Mouse (Mus musculus) limb, embryonic 14.5 days (tissue): Measurements from ENCODE around the gene Mthfd1l. TPM values are rescaled to one million over a fixed set of nuclear protein-coding genes. Genes with fewer than 3 reads are reported as not detected.

Experiments
- ATAC-seq: fragments of 200-750 bp; cut with Nextera tagmentation; 2 replicates; pipeline ENCODE4 v1.8.0; 2017; ENCODE audit warnings: low read depth, moderate number of reproducible peaks, moderate TSS enrichment; ENCODE audit not compliant: low FRiP score
- DNase-seq: peaks from one replicate; pipeline ENCODE4 v3.0.0-alpha.2; 2015; ENCODE audit warnings: low spot score
- H3K27ac ChIP-seq: fragments of 300-500 bp; sonication (generic); replicated peaks from 2 replicates; pipeline ENCODE4 v1.5.1; 2014; ENCODE audit warnings: low read depth, mild to moderate bottlenecking, low read length, moderate library complexity, mixed read lengths
- H3K27me3 ChIP-seq: fragments of 300-500 bp; sonication (generic); 2 replicates; pipeline ENCODE4 v1.6.1; 2014; ENCODE audit warnings: low read length, mixed read lengths; ENCODE audit not compliant: control insufficient read depth, insufficient read depth
- H3K36me3 ChIP-seq: fragments of 300-500 bp; sonication (generic); 2 replicates; pipeline ENCODE4 v1.6.1; 2014; ENCODE audit warnings: mild to moderate bottlenecking, low read length, moderate library complexity, mixed read lengths; ENCODE audit not compliant: control insufficient read depth, insufficient read depth
- H3K4me1 ChIP-seq: fragments of 300-500 bp; sonication (generic); 2 replicates; pipeline ENCODE4 v1.6.1; 2014; ENCODE audit warnings: antibody characterized with exemption, low read length, mixed read lengths; ENCODE audit not compliant: control insufficient read depth, insufficient read depth
- H3K4me2 ChIP-seq: fragments of 300-500 bp; sonication (generic); replicated peaks from 2 replicates; pipeline ENCODE4 v1.6.1; 2014; ENCODE audit warnings: low read depth, mild to moderate bottlenecking, low read length, moderate library complexity; ENCODE audit not compliant: severe bottlenecking
- H3K4me3 ChIP-seq: fragments of 300-500 bp; sonication (generic); replicated peaks from 2 replicates; pipeline ENCODE4 v1.5.1; 2014; ENCODE audit warnings: low read length
- H3K9ac ChIP-seq: fragments of 300-500 bp; sonication (generic); 2 replicates; pipeline ENCODE4 v1.6.1; 2014; ENCODE audit warnings: mild to moderate bottlenecking, low read depth, low read length, moderate library complexity; ENCODE audit not compliant: severe bottlenecking
- H3K9me3 ChIP-seq: fragments of 300-500 bp; sonication (generic); 2 replicates; pipeline ENCODE4 v1.6.1; 2016; ENCODE audit warnings: low read length; ENCODE audit not compliant: control insufficient read depth
- POLR2A ChIP-seq: fragments of 200-500 bp; IDR thresholded peaks from 2 replicates; pipeline ENCODE4 v1.8.0; 2012; ENCODE audit warnings: inconsistent platforms, mild to moderate bottlenecking, moderate library complexity, borderline replicate concordance; ENCODE audit not compliant: insufficient read depth, insufficient read length; ENCODE audit errors: extremely low read depth
- WGBS: fragments of 180-500 bp; shearing (Covaris S2); extraction: QIAGEN DNeasy Blood & Tissue Kit; methylation state at CpG from one replicate; pipeline ENCODE4 v1.1.7; 2014; 5-methylcytosine and 5-hydroxymethylcytosine counted together
- polyA plus RNA-seq, 2 experiments: library from polyadenylated mRNA; depleted of rRNA in 1 of 2; stranded (reverse) in 1 of 2; unstranded in 1 of 2; fragments of >200 nt; fragmentation: Nextera tagmentation in 1 of 2; extraction: Ambion mirVana in 1 of 2; gene quantifications; 2 replicates each; pipeline versions ENCODE4 v1.2.1 to v1.2.3; 2012 to 2014

Mthfd1l gene
- polyA plus RNA-seq, 2 experiments = 10.2 to 10.4 TPM

DNA sequence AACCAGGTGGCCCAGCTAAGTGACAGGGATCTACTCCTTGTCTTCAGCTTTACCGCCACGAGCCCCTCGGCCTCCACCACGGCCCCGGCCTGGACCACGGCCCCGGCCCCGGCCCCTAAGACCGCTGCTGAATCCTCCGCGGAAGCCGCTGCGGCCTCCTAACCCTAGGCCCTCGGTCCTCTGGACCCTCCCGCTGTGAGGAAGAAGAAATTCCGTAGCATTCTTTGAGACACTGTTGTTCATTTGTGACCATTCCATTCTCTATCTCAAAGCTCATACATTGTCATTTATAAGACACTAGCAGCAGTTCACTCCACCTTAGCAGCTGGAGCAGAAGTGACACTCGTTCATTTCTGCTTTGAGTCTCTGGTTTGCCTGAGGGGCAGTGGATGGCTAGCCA is 26.0 kb upstream of the Mthfd1l start:
- DNase-seq (no peak), ATAC-seq (no peak)
- H3K4me3 ChIP-seq = no peak overlapping the region
- H3K4me1 ChIP-seq = no peaks in the 10 kb centered on the region
- H3K4me2 ChIP-seq = no peak overlapping the region
- H3K36me3 ChIP-seq = peaks cover 18% of the 10 kb centered on the region
- H3K27ac ChIP-seq = no peak overlapping the region
- no peaks in the 10 kb centered on the region for H3K27me3 ChIP-seq
- 88% methylated on average over 17 of the region's 17 CpGs for WGBS
- H3K9me3 ChIP-seq = no peaks in the 10 kb centered on the region
- no peak for TF ChIP-seq POLR2A
- H3K9ac ChIP-seq = no peak overlapping the region

DNA sequence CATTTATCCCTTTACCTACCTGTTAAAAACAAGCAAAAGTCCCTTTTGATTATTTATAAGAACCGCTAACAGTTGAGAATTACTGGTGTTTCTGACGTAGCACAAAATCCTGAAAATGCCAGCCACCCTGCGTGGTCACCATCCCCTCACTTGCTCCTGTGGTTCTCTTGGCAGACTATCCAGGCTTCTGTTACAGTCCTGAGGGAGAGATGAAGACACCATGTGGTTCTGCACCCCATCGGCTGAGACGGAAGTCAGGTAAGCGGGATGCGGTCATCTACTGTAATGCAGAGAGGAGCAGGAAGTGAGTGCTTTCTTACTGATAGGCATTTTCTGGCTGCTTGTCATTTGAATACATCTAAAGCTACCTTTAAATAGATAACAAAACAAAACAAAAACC is 25.6 kb upstream of the Mthfd1l start:
- Histone ChIP-seq H3K4me1 (no peaks in the 10 kb centered on the region), H3K27ac (no peak overlapping the region), H3K9me3 (no peaks in the 10 kb centered on the region), H3K4me2 (no peak overlapping the region), H3K36me3 (peaks cover 20% of the 10 kb centered on the region), H3K27me3 (no peaks in the 10 kb centered on the region), H3K4me3 (no peak overlapping the region), H3K9ac (no peak overlapping the region)
- TF ChIP-seq POLR2A = no peak
- ATAC-seq = no peak
- WGBS = 86% methylated on average over 7 of the region's 7 CpGs
- no peak for DNase-seq

DNA sequence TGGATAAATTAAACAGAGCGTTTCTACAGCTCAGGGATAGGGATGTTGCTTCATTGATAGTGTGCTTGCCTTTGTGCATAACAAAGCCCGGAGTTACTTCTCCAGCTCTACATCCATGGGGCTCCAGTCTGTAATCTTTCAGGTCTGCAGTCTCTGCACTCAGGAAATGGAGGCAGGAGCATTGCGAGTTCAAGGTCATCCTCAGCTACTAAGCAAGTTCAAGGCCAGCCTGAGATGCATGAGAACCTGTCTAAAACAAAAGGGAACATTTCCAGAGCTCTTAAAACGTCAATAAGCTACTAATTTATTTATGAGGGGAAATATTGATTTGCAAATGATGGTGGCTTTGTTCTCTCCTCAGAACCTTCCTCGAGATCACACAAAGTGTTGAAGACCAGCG is 23.6 kb upstream of the Mthfd1l start:
- no peak overlapping the region for H3K9ac ChIP-seq

DNA sequence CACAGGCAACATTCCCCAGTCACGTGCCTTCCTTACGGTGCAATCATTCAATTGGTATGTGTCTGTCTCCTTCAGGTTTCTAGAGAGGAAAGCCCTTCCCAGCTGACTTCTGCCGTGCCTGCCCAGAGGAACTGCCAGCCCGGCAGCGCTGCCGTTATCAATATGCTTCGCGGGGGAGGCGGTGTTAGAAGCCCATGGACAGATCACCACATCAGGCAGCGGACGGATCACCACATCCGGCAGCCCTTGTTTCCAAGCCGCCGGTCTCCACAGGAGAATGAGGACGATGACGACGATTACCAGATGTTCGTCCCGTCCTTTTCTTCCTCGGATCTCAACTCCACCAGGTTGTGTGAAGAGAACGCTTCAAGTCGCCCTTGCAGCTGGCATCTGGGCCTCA is 16.4 kb upstream of the Mthfd1l start:
- Histone ChIP-seq H3K27me3 (no peaks in the 10 kb centered on the region), H3K4me3 (no peak overlapping the region), H3K9me3 (no peaks in the 10 kb centered on the region), H3K27ac (no peak overlapping the region), H3K36me3 (peaks cover 37% of the 10 kb centered on the region), H3K4me1 (no peaks in the 10 kb centered on the region), H3K4me2 (no peak overlapping the region), H3K9ac (no peak overlapping the region)
- no peak for TF ChIP-seq POLR2A
- no peak for ATAC-seq
- 89% methylated on average over 22 of the region's 22 CpGs for WGBS
- no peak for DNase-seq

More for the DNA sequence above, 23.6 kb upstream of the Mthfd1l start:
- no peak overlapping the region for H3K4me3 ChIP-seq
- no peak for ATAC-seq
- peaks cover 27% of the 10 kb centered on the region for H3K36me3 ChIP-seq
- no peak for TF ChIP-seq POLR2A
- H3K9me3 ChIP-seq = no peaks in the 10 kb centered on the region
- H3K4me2 ChIP-seq = no peak overlapping the region
- H3K27ac ChIP-seq = no peak overlapping the region
- no peak for DNase-seq
- H3K27me3 ChIP-seq = no peaks in the 10 kb centered on the region
- no peaks in the 10 kb centered on the region for H3K4me1 ChIP-seq
- WGBS = 86% methylated on average over 6 of the region's 6 CpGs

DNA sequence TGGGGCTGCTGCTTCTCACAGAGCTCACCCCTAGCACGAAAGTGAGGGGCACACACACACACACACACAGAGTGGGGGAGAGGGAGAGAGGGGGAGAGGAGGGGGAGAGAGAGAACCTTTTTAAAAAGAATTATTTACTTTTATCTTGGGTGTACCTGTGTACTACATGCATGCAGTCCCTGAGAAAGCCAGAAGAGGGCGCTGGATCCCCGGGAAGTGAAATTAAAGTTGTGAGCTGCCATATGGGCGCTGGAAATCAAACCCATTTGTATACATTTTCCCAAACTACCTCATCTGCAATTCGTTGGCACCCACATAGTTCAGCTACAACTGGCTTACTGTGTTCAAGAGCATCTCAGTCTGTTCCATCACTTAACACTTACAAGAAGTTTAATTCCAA is 14.3 kb upstream of the Mthfd1l start:
- Histone ChIP-seq H3K4me2 (no peak overlapping the region), H3K9me3 (no peaks in the 10 kb centered on the region), H3K4me3 (no peak overlapping the region), H3K9ac (no peak overlapping the region), H3K4me1 (no peaks in the 10 kb centered on the region), H3K36me3 (peaks cover 39% of the 10 kb centered on the region), H3K27me3 (no peaks in the 10 kb centered on the region), H3K27ac (no peak overlapping the region)
- WGBS = 79% methylated on average over 5 of the region's 5 CpGs
- ATAC-seq (no peak), DNase-seq (no peak)
- TF ChIP-seq POLR2A = no peak

DNA sequence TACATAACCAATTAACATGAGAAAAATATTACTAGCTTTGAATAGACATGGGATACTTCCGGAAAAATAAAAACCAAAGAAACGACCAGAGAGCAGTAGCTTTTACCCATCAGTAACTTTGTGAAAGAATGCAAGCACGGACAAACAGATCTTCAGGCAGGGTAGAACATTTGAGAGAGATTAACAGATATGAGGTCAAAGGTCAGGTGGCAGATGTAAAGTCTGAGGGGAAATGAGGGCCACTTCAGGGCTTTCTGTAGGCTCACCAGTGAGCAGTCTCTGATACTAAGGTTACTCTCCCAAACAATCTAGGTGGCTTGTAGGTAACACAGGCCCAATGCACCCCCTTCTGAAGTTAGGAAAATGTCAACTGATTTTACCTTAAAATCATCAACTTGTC is 3.9 kb upstream of the Mthfd1l start:
- H3K9ac ChIP-seq = no peak overlapping the region
- WGBS = 46% methylated on average over 3 of the region's 3 CpGs
- no peak overlapping the region for H3K4me2 ChIP-seq
- no peaks in the 10 kb centered on the region for H3K4me1 ChIP-seq
- no peak overlapping the region for H3K27ac ChIP-seq
- ATAC-seq (no peak), DNase-seq (no peak)
- no peaks in the 10 kb centered on the region for H3K9me3 ChIP-seq
- peaks cover 15% of the 10 kb centered on the region for H3K36me3 ChIP-seq
- no peaks in the 10 kb centered on the region for H3K27me3 ChIP-seq
- no peak for TF ChIP-seq POLR2A
- no peak overlapping the region for H3K4me3 ChIP-seq
